Mouse (Mus musculus) urinary bladder, postnatal 36 days (tissue): ENCODE data around the gene Car9.

ENCODE experiments used
- DNase-seq, 2 experiments: peaks; one replicate each; pipeline ENCODE4 v3.0.0; 2022; ENCODE audit warnings: low spot score in 2 of 2, mixed read lengths in 1 of 2

Gene Car9

DNA sequence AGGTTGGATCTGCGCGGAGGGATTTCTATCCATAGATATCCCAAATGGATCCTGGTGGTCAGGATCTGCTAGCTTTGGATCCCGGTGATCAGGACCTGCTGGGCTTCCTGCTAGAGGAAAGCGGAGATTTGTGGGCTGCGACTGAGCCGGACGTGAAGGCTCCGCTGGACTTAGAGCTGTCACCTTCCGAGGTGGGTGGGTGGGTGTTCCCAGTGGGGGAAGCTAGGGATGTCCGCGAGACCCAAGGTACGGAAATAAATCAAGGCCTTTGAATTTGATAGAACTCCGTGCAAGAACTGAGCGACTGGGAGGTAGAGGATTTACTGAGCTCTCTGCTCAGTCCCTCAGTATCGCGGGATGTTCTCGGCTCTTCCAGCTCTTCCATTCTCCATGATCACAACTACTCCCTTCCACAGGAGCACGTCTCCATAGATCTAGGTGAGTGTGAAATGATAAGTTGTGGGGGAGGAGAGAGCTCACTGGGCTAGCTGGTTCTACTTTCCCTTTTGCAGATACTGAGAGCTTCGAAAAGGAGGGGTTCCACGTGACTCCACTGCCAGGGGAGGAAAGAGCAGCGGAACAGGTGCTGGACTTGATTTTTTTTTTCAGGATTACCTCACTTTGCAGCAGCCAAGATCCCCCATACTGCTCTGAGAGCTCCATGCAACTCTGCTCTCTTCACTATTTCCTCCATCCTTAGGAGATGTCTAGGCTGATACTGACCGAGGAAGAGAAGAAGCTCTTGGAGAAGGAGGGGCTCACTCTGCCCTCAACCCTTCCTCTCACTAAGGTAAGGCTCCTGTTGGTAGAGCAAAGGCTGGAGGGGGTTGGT lies 56.2 kb downstream of the Car9 start:
- DNase-seq: no peak
